Mouse (Mus musculus): ENCODE data around the gene Dis3l2. TPM values are rescaled to one million over a fixed set of nuclear protein-coding genes. Genes with fewer than 3 reads are reported as not detected.
A peak's percentile ranks its signal among the peaks of the same experiment; 100 is the strongest.

Dis3l2 gene
- polyA plus RNA-seq, 1 experiment from 2014 or later: 8.8 TPM

DNA sequence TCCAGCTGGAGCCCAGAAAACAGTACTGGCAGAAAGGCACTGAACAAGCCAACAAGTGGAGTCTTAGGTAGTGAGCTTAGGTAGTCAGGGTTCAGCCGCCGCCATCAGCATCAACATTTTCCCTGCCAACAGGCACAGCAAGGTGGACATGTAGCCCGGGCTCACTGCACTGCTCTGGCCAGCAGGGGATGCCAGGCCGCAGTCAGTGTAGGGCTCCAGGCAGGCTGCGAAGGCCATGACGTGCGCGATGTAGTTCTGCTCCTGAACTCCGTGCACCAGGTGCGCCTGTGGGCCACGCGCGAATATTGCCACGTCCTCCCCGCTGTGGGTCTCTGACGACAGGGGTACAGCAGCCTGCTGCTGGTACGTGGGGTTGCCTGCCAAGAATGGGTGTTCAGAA, 383.4 kb downstream of the Dis3l2 start:
- DNase-seq (no peak), ATAC-seq (ENCODE audit: low read depth) (no peak)
- no peak overlapping the region for H3K4me3 ChIP-seq (replicated peaks)
- 0 out of 2 replicates have a peak, but pooled peaks cover 5% of the 10 kb centered on the region for H3K27me3 ChIP-seq
- no peaks in the 10 kb centered on the region for H3K4me1 ChIP-seq (replicated peaks)
- H3K9ac ChIP-seq: no peak overlapping the region
- no peak overlapping the region for H3K27ac ChIP-seq
- no peaks in the 10 kb centered on the region for H3K36me3 ChIP-seq
- WGBS (ENCODE audit: insufficient replicate concordance): 61% methylated on average over 17 of the region's 17 CpGs
- no peaks in the 10 kb centered on the region for H3K9me3 ChIP-seq (replicated peaks)
- no peak overlapping the region for H3K4me2 ChIP-seq

DNA sequence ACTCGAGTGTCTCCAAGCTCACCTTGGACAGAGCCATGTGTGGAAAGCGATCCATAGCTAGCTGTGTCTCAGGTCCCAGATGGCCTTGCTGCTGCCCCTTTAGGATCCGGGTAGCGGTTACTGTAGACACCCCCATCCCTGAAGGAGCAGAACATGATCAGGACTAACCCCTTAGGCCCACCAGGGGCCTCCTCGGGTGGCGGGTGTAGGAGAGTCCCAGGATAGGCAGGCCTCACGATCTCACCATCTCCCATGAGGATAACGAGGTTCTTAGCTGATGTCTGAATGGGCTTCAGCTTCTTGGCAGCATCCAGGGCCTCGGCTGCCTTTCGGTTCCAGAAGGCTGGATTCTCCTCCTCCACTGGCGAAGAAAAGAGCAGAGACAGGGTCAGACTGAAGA, 385.6 kb downstream of the Dis3l2 start:
- no peak overlapping the region for H3K27ac ChIP-seq
- H3K9me3 ChIP-seq (replicated peaks): no peaks in the 10 kb centered on the region
- no peak for DNase-seq
- no peak for ATAC-seq (ENCODE audit: low read depth)
- H3K9ac ChIP-seq: no peak overlapping the region
- H3K4me2 ChIP-seq: no peak overlapping the region
- 0 out of 2 replicates have a peak, but pooled peaks cover 4% of the 10 kb centered on the region for H3K27me3 ChIP-seq
- WGBS (ENCODE audit: insufficient replicate concordance): 84% methylated on average over 11 of the region's 11 CpGs
- no peak overlapping the region for H3K4me3 ChIP-seq (replicated peaks)
- no peaks in the 10 kb centered on the region for H3K4me1 ChIP-seq (replicated peaks)
- H3K36me3 ChIP-seq: no peaks in the 10 kb centered on the region

DNA sequence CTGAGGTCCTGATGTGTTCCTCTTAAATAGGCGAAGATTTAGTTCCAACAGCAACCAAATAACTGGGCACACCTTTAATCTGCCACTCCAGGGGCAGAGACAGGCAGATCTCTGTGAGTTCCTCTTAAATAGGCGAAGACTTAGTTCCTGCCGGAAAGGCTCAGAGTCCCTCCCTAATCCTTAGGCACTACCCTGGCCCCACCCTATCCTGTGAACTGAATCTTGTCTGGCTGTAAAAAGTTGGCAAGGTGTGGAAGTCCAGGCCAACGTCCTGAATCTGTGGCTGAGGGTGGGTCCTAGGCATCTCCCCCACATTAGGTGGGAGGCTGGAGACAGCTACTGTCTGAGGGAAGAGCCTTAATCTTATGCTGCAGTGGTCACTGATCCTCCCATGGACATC, 386.2 kb downstream of the Dis3l2 start, which contains the start of gene Alppl2:
TSS of gene Alppl2 (minus strand) at position 101 of the 400 bp plus-strand sequence.
- H3K9ac ChIP-seq: no peak within 1 kb of the TSS
- no peak for DNase-seq
- H3K9me3 ChIP-seq (replicated peaks): no peaks in the 10 kb centered on the region
- H3K4me3 ChIP-seq (replicated peaks): no peak within 1 kb of the TSS
- H3K27me3 ChIP-seq: no peaks in the 10 kb centered on the region
- H3K4me2 ChIP-seq: no peak within 1 kb of the TSS
- ATAC-seq (ENCODE audit: low read depth): no peak
- WGBS (ENCODE audit: insufficient replicate concordance): 59% methylated on average over 4 of the region's 4 CpGs
- no peak within 1 kb of the TSS for H3K27ac ChIP-seq
- H3K4me1 ChIP-seq (replicated peaks): no peaks in the 10 kb centered on the region
- H3K36me3 ChIP-seq: no peaks in the 10 kb centered on the region

DNA sequence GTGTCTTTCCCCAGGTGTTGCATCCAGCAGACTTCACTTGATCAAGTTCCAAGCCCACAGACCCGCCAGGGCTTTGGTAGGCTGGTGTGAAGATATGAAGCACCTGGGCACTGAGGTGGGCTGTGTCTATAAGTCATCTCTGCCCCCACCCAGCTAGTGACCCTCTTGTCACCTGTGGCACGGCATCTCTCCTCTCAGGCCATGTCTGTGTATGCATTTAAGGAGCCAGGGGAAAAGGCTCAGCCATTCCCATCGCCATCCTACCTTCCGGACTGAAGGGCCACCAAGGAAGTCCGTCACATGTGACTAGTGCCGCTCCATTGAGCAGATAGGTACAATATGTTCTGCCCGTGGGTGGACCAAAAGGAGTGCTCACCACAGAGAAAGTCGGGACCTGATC, 392.0 kb downstream of the Dis3l2 start:
- H3K9me3 ChIP-seq (replicated peaks): no peaks in the 10 kb centered on the region
- H3K27me3 ChIP-seq: peaks cover 16% of the 10 kb centered on the region
- H3K4me3 ChIP-seq (replicated peaks): no peak overlapping the region
- ATAC-seq (ENCODE audit: low read depth) (no peak), DNase-seq (no peak)
- 0 out of 2 replicates have a peak, but pooled peaks cover 2% of the 10 kb centered on the region for H3K4me1 ChIP-seq (replicated peaks)
- H3K4me2 ChIP-seq: no peak overlapping the region
- no peak overlapping the region for H3K27ac ChIP-seq
- no peaks in the 10 kb centered on the region for H3K36me3 ChIP-seq
- 68% methylated on average over 8 of the region's 8 CpGs for WGBS (ENCODE audit: insufficient replicate concordance)
- H3K9ac ChIP-seq: no peak overlapping the region

DNA sequence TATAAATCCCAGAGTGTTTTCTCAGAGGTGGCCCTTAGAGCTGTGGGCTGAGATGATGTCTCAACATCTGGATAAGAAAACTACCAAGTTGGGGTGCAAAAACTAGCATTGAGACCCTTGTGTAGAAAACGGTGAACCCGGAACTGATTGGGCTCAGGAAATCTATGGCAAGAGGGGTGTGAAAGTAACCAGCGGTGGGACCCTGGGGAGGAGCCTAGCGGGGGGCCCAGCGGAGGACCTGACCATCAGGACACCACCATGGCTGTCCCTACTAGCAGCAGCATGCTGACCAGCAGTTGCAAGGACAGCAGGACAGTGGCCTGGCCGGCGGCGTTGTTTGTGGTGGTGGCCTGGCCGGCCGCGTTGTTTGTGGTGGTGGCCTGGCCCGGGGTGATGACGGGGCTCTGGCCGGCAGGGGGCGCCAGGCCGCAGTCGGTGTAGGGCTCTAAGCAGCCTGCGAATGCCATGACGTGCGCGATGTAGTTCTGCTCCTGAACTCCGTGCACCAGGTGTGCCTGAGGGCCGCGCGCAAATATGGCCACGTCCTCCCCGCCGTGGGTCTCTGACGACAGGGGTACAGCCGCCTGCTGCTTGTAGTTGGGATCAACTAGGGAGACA, 394.9 kb downstream of the Dis3l2 start:
- DNase-seq (peak; percentile 28), ATAC-seq (ENCODE audit: low read depth) (0 out of 2 replicates have a peak, but pooled peaks have one; percentile 26)
- Histone ChIP-seq H3K4me3 (replicated peaks) (no peak overlapping the region), H3K36me3 (no peaks in the 10 kb centered on the region), H3K27me3 (peaks cover 18% of the 10 kb centered on the region), H3K9ac (no peak overlapping the region), H3K27ac (no peak overlapping the region), H3K9me3 (replicated peaks) (no peaks in the 10 kb centered on the region), H3K4me1 (replicated peaks) (peaks cover 2% of the 10 kb centered on the region; the same call in 1 of the 2 replicates), H3K4me2 (peak overlapping the region; percentile 19; the same call in 1 of the 2 replicates)
- 14% methylated on average over 30 of the region's 30 CpGs for WGBS (ENCODE audit: insufficient replicate concordance)

Other genes with a start within 250 kb of the Dis3l2 start
- gene Ptma, start 177.1 kb upstream of the Dis3l2 start, polyA plus RNA-seq (2015; fragmentation: Nextera tagmentation; extraction: Ambion mirVana): 1,483 and 1,688 TPM in 2 replicates
- 31.5 and 35.7 TPM in 2 replicates for gene Pde6d, start 121.2 kb upstream of the Dis3l2 start, polyA plus RNA-seq (2015; fragmentation: Nextera tagmentation; extraction: Ambion mirVana)
- 16.7 and 18.5 TPM in 2 replicates for gene Cops7b, start 120.9 kb upstream of the Dis3l2 start, polyA plus RNA-seq (2015; fragmentation: Nextera tagmentation; extraction: Ambion mirVana)
- not detected in 2 replicates for gene Nppc, start 33.2 kb upstream of the Dis3l2 start, polyA plus RNA-seq (2015; fragmentation: Nextera tagmentation; extraction: Ambion mirVana)

Measured in liver, embryonic 13.5 days (tissue).